Mouse (Mus musculus): ENCODE data around the gene Ddhd1.

GRCm38 (mm10) chr14:45661575-45661974 is 3.6 kb upstream of the Ddhd1 start:
- no peak for TF ChIP-seq CTCF (IDR thresholded peaks at IDR 0.05; ENCODE audit: insufficient read depth, low read length)
- TF ChIP-seq POLR2A (IDR thresholded peaks at IDR 0.05; ENCODE audit: borderline replicate concordance, extremely low read depth, low read depth, low read length) = no peak
